Mouse (Mus musculus): Measurements from ENCODE around the gene Rab42. TPM values are rescaled to one million over a fixed set of nuclear protein-coding genes. Genes with fewer than 3 reads are reported as not detected.

Gene Rab42
- not detected for polyA plus RNA-seq (2017; shearing (Covaris generic))

DNA sequence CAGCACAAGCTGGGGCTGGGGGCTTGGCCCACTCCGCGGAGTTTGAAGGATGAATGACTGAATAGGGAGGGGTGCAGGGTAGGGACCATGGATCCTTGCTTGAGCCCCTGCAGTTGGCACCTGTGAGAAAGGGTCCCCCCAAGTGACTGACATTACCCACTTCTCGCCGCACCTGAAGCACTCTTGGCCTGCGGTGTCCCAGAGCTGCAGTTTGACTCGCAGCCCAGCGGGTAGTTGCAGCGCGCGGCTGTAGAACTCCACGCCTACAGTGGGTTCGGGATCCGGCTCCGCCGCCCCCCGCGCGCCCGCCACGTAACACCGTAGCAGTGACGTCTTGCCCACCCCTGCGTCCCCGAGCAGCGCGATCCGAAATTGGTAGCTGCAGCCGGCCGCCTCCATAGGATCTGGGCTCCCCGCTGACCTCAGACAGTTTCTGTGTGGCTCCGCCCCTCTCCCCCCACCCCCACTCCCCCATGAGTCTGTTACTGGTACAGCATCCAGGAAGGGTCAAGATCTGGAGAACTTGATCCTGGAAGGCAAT is at the start of gene Rab42:
TSS of gene Rab42 (minus strand) at position 447 of the 541 bp plus-strand sequence.

DNA sequence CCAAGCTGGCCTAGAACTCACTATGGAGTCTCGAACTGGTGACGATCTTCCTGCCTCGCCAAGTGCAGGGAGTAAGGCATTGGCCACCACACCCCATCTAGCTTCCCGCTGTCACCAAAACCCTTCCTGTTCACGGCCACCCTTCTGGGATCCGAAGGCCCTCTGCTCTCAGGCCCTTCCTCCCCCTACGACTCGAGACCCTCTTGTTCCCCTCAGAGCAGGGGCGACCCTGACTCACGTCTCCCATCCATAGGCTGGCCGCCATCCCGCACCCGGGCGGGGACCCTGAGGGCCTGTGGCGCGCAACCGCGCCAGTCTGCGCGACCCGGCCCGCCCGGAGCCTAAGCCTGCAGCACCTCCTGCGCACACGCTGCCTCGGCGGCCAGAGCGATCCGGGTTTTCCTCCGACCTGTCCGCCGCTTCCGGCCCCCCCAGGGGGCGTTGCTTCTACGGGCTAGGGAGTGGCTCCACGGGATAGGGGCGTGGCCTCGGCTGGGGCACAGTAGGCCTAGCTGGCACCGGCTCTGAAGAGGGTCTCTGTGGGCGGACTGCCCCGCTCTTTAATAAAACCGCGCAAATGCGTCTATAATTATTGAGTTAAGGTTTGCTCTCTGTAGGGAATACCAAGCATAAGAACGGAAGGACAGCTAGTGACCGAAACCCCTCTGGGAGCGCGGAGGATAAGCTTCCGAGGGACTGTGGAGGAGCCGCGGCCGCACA is 26.1 kb upstream of the Rab42 start, which contains the start of gene Trnau1ap:
TSS of gene Trnau1ap (minus strand) at position 424 of the 720 bp plus-strand sequence.

DNA sequence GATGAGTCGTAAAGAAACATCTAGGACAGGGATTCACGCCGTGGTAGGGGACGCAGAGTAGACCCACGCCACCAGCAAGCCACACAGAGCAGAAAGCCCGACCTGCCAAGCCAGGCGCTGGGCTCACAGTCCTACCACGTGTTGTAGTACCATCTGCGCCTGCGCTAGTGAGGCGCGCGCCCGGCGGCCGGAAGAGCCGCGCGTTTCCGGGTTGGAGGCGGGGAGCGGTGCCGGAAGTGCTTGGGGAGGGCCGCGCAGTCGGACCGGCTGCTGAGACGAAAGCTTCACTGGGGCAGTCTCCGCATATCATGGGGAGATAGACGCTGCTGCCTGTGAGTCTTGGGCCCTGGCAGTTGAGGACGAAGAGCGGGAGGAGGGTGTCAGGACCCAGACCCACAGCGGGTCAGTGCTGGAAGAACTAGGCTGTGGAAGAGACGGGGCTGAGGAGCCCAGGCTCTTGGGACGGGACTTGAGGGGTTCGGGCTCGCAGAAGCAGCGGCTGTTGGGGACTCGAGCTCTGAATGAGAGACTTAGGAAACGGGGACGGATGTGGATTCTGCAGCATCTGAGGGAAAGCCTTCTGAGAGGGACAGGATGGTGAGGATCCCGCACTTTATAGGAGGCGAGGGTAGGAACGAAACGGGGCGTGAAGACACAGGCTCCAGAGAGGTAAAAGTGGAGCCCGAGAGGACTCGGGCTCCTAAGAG is 28.9 kb downstream of the Rab42 start, which contains the start of gene Taf12:
TSS of gene Taf12 (plus strand) at position 220 of the 707 bp plus-strand sequence.

DNA sequence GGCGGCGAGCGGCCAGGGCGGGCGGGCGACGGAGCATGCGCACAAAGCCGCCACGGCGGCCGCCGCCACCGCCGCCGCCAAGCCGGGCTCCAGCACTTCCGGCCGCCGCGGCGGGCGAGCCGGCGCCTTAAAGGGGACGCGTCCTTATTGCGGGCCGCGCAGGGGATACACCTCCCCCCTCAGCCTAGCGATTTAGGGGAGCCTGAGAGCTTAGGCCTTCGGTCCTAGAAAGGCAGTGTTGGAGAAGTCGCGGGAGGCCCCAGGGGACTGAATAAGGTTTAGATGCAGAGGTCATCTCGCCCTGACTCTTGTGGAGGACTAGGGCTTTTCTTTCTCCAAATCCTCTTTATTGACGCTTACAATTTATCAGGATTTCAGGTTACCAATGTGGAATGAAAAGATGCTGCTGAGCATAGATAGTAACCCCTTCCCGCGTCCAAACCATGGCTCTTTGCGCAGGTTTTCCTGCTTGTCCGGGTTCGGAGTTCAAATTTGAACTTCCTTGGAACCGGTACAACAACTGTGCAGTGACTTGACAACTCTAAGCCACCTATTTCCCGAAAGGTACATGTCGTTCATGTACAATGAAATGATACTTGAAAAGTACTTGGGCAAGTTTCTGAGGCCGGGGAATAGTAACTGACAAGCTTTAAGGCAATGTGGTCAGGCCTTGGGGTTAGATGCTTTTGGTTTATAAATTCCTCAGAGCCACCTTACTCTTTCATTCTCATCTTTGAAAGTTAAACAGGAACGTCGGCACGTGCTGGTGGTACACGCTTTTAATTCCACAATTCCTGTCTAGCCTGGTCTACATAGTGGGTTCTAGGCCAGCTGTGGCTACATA is 41.4 kb downstream of the Rab42 start, which contains the start of gene Gmeb1:
TSS of gene Gmeb1 (minus strand) at position 89 of the 844 bp plus-strand sequence.

Other genes starting within 250 kb of the Rab42 start
- not detected for gene Gm10300, start 228.7 kb downstream of the Rab42 start, polyA plus RNA-seq (2017; shearing (Covaris generic))
- 193 TPM for gene Epb41, start 228.1 kb downstream of the Rab42 start, polyA plus RNA-seq (2017; shearing (Covaris generic))
- not detected for gene Oprd1, start 158.9 kb downstream of the Rab42 start, polyA plus RNA-seq (2017; shearing (Covaris generic))
- gene Ythdf2, start 91.1 kb downstream of the Rab42 start, polyA plus RNA-seq (2017; shearing (Covaris generic)), result 94.5 TPM
- gene Gmeb1, start 41.8 kb downstream of the Rab42 start, polyA plus RNA-seq (2017; shearing (Covaris generic)), result 4.7 TPM
- 39.1 TPM for gene Taf12, start 29.0 kb downstream of the Rab42 start, polyA plus RNA-seq (2017; shearing (Covaris generic))
- gene Trnau1ap, start 26.2 kb upstream of the Rab42 start, polyA plus RNA-seq (2017; shearing (Covaris generic)), result 60.5 TPM
- gene Rcc1, start 50.2 kb upstream of the Rab42 start, polyA plus RNA-seq (2017; shearing (Covaris generic)), result 14.4 TPM
- 5.2 TPM for gene Phactr4, start 119.1 kb upstream of the Rab42 start, polyA plus RNA-seq (2017; shearing (Covaris generic))
- gene Med18, start 160.5 kb upstream of the Rab42 start, polyA plus RNA-seq (2017; shearing (Covaris generic)), result 7.7 TPM
- 15.2 TPM for gene Sesn2, start 207.1 kb upstream of the Rab42 start, polyA plus RNA-seq (2017; shearing (Covaris generic))
- 97.0 TPM for gene Atpif1, start 230.3 kb upstream of the Rab42 start, polyA plus RNA-seq (2017; shearing (Covaris generic))
- gene Dnajc8, start 232.2 kb upstream of the Rab42 start, polyA plus RNA-seq (2017; shearing (Covaris generic)), result 234 TPM

Data from effector memory CD4-positive, alpha-beta T cell, adult 7 months (primary cell).